8 mouse cellular contexts compared by ENCODE assay signal in the genomic region with DNA sequence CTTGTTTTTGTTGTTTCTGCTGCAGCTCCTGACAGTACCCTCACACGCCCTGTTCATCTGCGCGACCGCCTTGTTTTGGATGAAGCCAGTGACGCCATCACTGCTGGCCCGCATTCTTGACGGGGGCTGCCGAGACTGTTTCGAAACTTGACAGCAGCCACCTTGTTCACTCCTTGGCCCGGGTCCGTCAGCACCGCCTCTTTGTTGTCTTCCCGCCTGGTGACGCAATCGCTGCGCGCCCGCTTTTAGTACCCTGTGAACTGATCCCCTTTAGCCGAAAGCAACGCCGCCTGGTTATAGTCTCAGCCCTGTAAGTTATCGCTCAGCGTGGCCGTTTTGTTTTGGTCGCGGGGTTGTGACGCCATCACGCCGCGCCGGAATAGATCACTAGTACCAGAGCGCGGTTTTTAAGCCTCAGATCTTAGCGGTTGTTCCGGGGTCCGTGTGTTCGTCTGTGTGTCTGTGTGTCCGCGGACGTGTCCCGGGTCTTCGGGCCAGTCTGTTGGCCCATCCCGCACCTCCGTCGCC. TPM values are rescaled to one million over a fixed set of nuclear protein-coding genes. Genes with fewer than 3 reads are reported as not detected.
DNase-seq lines count a peak whose midpoint lies in the region; ATAC-seq lines count a peak whose summit lies in the region.

No protein-coding gene starts in this region.

- DNase-seq in adipocyte (ENCODE audit: low spot score), result peak; percentile 90
- peak; percentile 95 for DNase-seq in embryo, embryonic 10 days (ENCODE audit: low spot score)
- peak; percentile 97 for DNase-seq in gastrocnemius, postnatal 10 days
- peak; percentile 96 for DNase-seq in induced T-regulatory cell, adult 2 months (ENCODE audit: low read depth)
- peak; percentile 89 to 98 for DNase-seq in left cerebral cortex, adult 9 months (ENCODE audit: low spot score in 2 of 2)
- DNase-seq in right cerebral cortex, postnatal 14 days, result peak; percentile 98
- DNase-seq in urinary bladder, postnatal 36 days (ENCODE audit: low spot score in 2 of 2), result peak; percentile 91 to 93

- ATAC-seq in megakaryocyte progenitor cell, adult 5-6 weeks (replicated peaks; ENCODE audit: poor library complexity), result peak; percentile 64

RNA-seq across cellular contexts. Expression of a gene that starts 18.2 kb away (rescaled TPM):
- total RNA-seq in gastrocnemius, postnatal 10 days (2021), result not detected
- not detected in 2 replicates for total RNA-seq in megakaryocyte progenitor cell, adult 5-6 weeks (2015)
- not detected in 2 replicates for total RNA-seq in megakaryocyte progenitor cell, adult 5-6 weeks (2017)

RNA-seq across cellular contexts. Expression of a gene that starts 35.4 kb away (rescaled TPM):
- total RNA-seq in gastrocnemius, postnatal 10 days (2021), result not detected
- total RNA-seq in megakaryocyte progenitor cell, adult 5-6 weeks (2015), result 0.10 TPM in 1 of 2 replicates, not detected in the other
- not detected in 2 replicates for total RNA-seq in megakaryocyte progenitor cell, adult 5-6 weeks (2017)

RNA-seq across cellular contexts. Expression of a gene that starts 37.5 kb away (rescaled TPM):
- 10 to 100 TPM in 1 of 2 experiments, 1 to 10 TPM in 1; 9.2 to 12.7 TPM for total RNA-seq in gastrocnemius, postnatal 10 days (2021)
- 29.4 and 32.7 TPM in 2 replicates for total RNA-seq in megakaryocyte progenitor cell, adult 5-6 weeks (2015)
- total RNA-seq in megakaryocyte progenitor cell, adult 5-6 weeks (2017), result 45.5 and 53.2 TPM in 2 replicates

Comparison
In these comparisons a context has a peak if more than half of its experiments do, and no peak if none do; other contexts are left out.
1. Peak in every context shown above with its lines: DNase-seq and ATAC-seq.